Mouse (Mus musculus): ENCODE measurements at regions not wholly inside any gene's neighbourhood (a gene's known extent, or its start where the extent isn't known, plus 50 kb on each side); places are given as distances from the start of the nearest gene placed in this dataset.
A peak's percentile ranks its signal among the peaks of the same experiment; 100 is the strongest.

- intact Hi-C loops (cut with DNase I) = no loop called here
- no peak for DNase-seq
Observed at GRCm38 (mm10) chr17:63003911-63004310, 122.8 kb upstream of the Efna5 start.

GRCm38 (mm10) chr17:63002729-63003128, 121.6 kb upstream of the Efna5 start:
- intact Hi-C loops (cut with DNase I) = no loop called here
- DNase-seq = no peak

GRCm38 (mm10) chr17:63001898-63002297, 120.8 kb upstream of the Efna5 start:
- intact Hi-C loops (cut with DNase I) = no loop called here
- DNase-seq = no peak

DNA sequence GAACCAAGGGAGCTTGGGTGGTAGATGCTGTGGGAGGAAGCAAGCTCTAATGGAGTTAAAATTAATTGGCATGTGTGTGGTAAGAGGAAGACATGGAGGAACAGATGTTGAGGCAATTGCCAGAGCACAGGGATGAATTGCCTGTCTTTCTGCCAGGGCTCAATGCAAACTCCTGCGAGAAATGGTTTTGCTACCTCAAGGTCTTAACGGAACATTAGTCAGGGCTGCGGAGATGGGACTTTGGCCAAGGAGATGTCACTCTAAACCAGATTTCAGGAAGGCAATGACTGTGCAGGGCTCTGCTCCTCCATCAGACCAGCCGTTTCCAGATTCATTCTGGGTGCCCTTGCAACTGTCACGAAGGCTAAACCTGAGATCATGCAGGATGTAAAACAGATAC, 116.6 kb upstream of the Efna5 start:
- intact Hi-C loops (cut with DNase I) = no loop called here
- DNase-seq = peak; percentile 85

GRCm38 (mm10) chr17:62995316-62995715, 114.2 kb upstream of the Efna5 start:
- no peak for DNase-seq
- intact Hi-C loops (cut with DNase I) = no loop called here

- intact Hi-C loops (cut with DNase I) = no loop called here
- no peak for DNase-seq
Observed at GRCm38 (mm10) chr17:62992977-62993376, 111.9 kb upstream of the Efna5 start.

DNA sequence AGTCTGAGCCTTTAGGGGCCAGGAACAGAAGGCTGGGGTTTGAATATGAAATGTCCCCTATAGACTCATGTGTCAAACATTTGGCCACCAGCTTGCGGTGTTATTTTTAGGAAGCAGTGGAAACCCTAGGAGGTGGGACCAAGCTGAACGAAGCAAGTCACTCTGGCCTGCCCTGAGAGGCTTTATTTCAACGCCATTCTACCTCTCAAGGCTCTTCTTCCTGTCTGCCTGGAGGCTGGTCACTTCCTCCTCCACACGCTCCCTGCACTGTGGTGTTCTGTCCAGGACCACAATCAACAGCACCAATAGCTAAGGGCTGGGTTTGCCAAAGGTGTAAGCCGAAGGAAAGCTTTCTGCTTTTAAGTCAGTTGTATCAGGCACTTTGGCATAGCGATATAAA, 105.2 kb upstream of the Efna5 start:
- intact Hi-C loops (cut with DNase I) = no loop called here
- no peak for DNase-seq

- DNase-seq = no peak
- intact Hi-C loops (cut with DNase I) = no loop called here
Observed at GRCm38 (mm10) chr17:62980337-62980736, 99.2 kb upstream of the Efna5 start.

DNA sequence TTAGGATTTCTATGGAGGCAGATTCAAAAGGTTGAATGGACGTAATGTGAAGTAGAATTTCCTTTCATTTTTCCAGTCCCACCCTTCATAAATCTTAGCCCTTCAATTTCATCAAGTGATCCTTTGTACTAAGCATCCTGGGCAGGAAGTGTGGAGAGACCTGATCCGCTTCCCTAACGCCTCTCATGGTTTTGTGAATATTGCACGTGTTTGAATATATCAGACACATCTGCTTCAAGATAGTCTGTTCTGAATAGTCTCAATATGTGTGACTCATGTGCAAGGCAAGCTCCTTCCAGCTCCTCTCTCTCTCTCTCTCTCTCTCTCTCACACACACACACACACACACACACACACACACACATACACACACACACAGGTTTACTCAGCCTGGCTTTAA, 96.4 kb upstream of the Efna5 start:
- intact Hi-C loops (cut with DNase I) = no loop called here
- no peak for DNase-seq

DNA sequence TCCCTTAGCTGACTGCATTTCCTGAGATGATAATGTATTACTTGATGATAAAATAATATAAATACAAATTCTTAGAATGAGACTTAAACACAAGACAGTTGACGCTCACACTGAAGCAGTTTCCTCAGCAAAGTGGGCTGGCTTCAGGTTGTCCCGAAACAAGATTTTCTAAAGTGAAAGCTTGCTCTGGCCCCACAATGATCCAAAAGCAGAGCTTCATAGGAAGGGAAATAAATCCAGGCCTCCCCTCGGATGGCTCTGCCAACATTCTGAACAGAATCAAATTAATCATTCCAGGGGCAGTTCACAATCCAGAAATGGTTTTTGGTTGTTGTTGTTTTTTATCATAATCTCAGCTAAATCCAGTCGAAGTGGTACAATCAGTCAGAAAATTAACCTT, 96.0 kb upstream of the Efna5 start:
- intact Hi-C loops (cut with DNase I) = no loop called here
- DNase-seq = no peak

DNA sequence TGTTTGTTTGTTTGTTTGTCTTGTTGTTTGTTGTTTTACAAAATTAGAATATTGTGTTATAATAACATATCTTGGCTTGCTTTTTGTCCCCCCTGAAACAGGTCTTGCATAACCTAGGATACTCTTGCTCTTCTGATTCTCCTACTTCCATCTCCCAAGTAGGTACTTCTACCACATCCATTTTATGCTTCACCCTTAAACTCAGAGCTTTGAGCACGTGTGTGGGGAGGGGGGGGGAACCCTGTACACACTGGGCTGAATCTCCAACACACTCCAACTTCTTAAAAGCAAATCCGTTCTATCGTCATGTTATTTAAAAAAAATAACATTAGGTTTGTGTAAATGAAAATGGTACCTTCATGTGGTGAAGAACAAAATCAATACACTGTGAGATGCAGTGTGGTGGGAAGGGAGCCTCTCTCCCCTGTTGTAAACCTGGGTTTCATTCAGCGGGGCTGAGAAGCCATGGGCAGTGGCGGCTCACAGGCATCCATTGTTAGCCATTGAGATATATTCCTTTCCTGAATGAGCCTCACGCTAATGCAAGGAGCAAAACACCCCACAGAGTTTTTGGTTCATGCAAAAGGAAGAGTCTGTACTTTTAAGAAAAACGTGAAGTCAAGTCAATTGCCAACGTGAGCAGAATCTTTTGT, 93.6 kb upstream of the Efna5 start:
- intact Hi-C loops (cut with DNase I) = no loop called here
- DNase-seq = no peak

- intact Hi-C loops (cut with DNase I) = no loop called here
- no peak for DNase-seq
Observed at GRCm38 (mm10) chr17:62969025-62969424, 87.9 kb upstream of the Efna5 start.

- DNase-seq = no peak
- intact Hi-C loops (cut with DNase I) = no loop called here
Observed at GRCm38 (mm10) chr17:62963824-62964223, 82.7 kb upstream of the Efna5 start.

GRCm38 (mm10) chr17:62962292-62962618, 81.1 kb upstream of the Efna5 start:
- DNase-seq = no peak
- intact Hi-C loops (cut with DNase I) = no loop called here

DNA sequence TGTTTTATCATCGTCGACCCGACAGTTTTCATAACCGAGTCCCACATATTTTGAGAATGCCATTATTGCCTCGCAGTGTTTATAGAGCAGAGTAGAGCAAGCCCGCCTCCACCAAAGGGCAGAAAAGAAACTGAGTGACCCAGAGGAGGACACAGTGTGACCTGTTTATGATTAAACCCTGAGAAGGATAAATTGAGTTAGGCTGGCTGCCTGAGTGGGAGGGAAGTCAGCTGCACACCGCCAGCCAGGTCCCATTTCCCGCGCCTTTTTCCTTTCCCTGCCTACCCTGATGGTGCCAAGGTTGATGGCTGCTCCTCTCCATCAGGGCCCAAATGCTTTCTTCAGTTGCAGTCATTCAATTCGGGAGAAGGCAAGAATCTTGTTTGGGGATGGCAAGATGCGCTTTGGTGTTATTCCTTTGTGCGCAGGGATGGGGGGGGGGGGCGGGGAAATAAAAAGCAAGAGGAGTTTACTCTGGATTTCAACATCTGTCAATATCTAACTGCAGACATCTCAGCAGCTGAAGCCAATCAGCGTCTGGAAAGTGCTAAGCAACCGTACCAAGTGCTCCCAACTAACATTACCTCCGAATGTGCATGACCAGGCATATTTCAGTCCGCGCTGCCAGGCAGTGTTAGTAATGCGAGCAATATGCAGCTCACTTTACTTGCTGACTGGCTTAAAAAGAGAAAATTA, 80.6 kb upstream of the Efna5 start:
- DNase-seq = no peak
- intact Hi-C loops (cut with DNase I) = no loop called here

DNA sequence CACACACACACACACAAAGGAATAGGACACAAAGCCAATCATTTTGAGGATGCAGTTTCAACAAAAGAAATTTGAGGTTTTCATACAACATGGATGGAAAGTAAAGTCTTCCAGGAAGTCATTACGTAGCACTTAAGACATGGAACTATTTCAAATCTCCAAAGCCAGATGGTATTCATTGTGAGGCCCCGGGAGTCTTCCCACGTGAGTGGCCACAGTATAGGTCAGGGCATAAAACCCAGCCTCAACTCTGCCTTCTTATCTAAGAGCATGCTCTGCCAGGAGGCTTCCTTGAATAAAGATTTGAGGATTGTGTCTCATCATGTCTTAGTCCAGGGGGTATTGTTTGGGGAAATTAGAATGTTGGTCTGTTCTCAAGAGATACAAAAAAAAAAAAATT, 78.0 kb upstream of the Efna5 start:
- intact Hi-C loops (cut with DNase I) = no loop called here

DNA sequence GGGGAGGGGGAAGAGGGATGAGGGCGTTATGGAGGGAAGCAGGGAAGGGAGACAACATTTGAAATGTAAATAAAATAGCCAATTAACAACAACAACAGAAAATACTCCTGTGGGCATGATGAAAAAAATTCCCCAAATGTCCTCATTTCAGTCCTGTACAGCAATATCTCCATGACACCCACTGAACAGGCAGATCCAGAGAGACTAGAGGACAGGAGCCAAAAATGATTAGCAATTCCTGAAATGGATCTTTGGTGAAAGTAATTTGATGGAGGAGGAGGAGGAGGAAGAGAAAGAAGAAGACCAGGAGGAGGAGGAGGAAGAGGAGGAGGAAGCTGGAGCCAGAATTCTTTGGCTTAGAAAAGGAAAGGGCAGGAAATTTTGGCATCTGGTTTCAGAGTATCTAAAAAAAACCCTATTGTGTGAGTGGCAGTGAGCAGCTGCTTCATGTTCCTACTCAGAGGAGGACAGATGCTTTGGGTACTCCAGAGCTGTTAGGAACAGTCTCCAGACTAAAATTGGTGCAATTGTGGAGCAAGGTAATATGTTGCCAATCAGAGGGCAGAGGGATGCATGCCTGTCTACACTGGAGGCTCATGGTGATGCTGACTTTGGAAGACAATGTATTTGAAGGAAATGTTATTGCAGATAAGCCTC, 66.5 kb upstream of the Efna5 start:
- intact Hi-C loops (cut with DNase I) = no loop called here
- DNase-seq = no peak

More for the DNA sequence above, 78.0 kb upstream of the Efna5 start:
- DNase-seq = no peak

GRCm38 (mm10) chr17:62940573-62941252, 59.6 kb upstream of the Efna5 start:
- no peak for DNase-seq
- intact Hi-C loops (cut with DNase I) = no loop called here

DNA sequence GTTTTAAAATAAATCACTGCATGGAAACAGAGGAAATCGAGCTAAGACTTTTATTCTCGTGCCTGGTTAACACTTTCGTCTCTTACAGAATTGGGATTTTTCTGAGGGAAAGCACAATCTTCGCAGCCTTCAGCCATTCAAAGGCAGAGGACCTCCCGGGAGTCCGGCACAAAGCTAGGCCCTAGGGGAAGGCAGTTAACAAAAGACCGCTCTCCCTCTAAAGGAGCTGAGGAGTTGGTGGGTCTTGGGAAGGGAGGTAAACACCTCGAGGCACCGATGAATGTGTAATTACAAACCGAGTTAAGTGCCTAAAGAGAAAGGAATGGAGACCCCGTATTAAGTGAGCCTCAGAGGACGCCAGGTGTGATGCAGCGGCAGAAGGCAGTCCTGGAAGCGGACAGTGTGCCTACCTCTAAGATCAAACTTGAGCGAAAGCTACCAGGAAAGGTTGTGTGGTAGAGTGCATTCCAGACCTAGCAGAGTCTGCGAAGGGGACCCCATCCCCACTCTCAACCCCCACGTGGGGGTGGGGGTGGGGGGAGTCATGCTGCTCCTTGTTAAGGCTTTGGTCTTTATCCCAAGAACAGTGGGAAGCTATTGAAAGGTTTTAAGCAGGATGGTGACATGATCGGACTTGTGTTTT, 58.9 kb upstream of the Efna5 start:
- intact Hi-C loops (cut with DNase I) = no loop called here
- no peak for DNase-seq

GRCm38 (mm10) chr17:62939171-62939570, 58.1 kb upstream of the Efna5 start:
- intact Hi-C loops (cut with DNase I) = no loop called here
- DNase-seq = no peak

Measured in left cerebral cortex, postnatal 4 days (tissue).